Mouse (Mus musculus) limb, embryonic 11.5 days (tissue): ENCODE measurements around the gene Taf4. TPM values are rescaled to one million over a fixed set of nuclear protein-coding genes. Genes with fewer than 3 reads are reported as not detected.

Experiments used
- ATAC-seq: fragments of 200-750 bp; cut with Nextera tagmentation; 2 replicates; pipeline ENCODE4 v1.8.0; 2017; ENCODE audit warnings: low read depth; ENCODE audit not compliant: insufficient number of reproducible peaks, low FRiP score, low TSS enrichment
- DNase-seq: peaks from one replicate; pipeline ENCODE4 v3.0.0-alpha.2; 2015; ENCODE audit warnings: low spot score
- H3K27ac ChIP-seq: fragments of 300-500 bp; sonication (generic); replicated peaks from 2 replicates; pipeline ENCODE4 v1.5.1; 2014; ENCODE audit warnings: low read depth, mild to moderate bottlenecking, low read length
- H3K27me3 ChIP-seq: fragments of 300-500 bp; sonication (generic); 2 replicates; pipeline ENCODE4 v1.6.1; 2014; ENCODE audit warnings: mild to moderate bottlenecking, low read length, mixed read lengths; ENCODE audit not compliant: control insufficient read depth, insufficient read depth
- H3K36me3 ChIP-seq: fragments of 300-500 bp; sonication (generic); 2 replicates; pipeline ENCODE4 v1.6.1; 2014; ENCODE audit warnings: mild to moderate bottlenecking, low read length, moderate library complexity, mixed read lengths; ENCODE audit not compliant: control insufficient read depth, insufficient read depth
- H3K4me1 ChIP-seq: fragments of 300-500 bp; sonication (generic); 2 replicates; pipeline ENCODE4 v1.6.1; 2014; ENCODE audit warnings: low read length, mixed read lengths; ENCODE audit not compliant: control insufficient read depth, insufficient read depth
- H3K4me2 ChIP-seq: fragments of 300-500 bp; sonication (generic); 2 replicates; pipeline ENCODE4 v1.6.1; 2014; ENCODE audit warnings: low read depth, mild to moderate bottlenecking, moderate library complexity; ENCODE audit not compliant: severe bottlenecking
- H3K4me3 ChIP-seq: fragments of 300-500 bp; sonication (generic); 2 replicates; pipeline ENCODE4 v1.5.1; 2014; ENCODE audit warnings: low read depth, low read length
- H3K9ac ChIP-seq: fragments of 300-500 bp; sonication (generic); 2 replicates; pipeline ENCODE4 v1.6.1; 2014; ENCODE audit warnings: mild to moderate bottlenecking, low read length
- H3K9me3 ChIP-seq: fragments of 300-500 bp; sonication (generic); 2 replicates; pipeline ENCODE4 v1.6.1; 2016; ENCODE audit warnings: low read length; ENCODE audit not compliant: control insufficient read depth
- WGBS: fragments of 180-500 bp; shearing (Covaris S2); extraction: QIAGEN DNeasy Blood & Tissue Kit; methylation state at CpG from one replicate; pipeline ENCODE4 v1.1.7; 2014; 5-methylcytosine and 5-hydroxymethylcytosine counted together
- polyA plus RNA-seq: library from polyadenylated mRNA; unstranded; fragments of >200 nt; fragmentation: Nextera tagmentation; extraction: Ambion mirVana; gene quantifications from 2 replicates; pipeline ENCODE4 v1.2.1, GENCODE M21; 2014

Gene Taf4
- polyA plus RNA-seq, 1 experiment from 2014 or later, result 5.8 TPM

GRCm38 (mm10) chr2:179977344-179978025, 1.0 kb upstream of the Taf4 start:
- Histone ChIP-seq H3K27ac (peak overlapping the region; percentile 94), H3K9ac (peak overlapping the region; percentile 94), H3K4me1 (peaks cover 23% of the 10 kb centered on the region), H3K4me3 (peak overlapping the region; percentile 78), H3K27me3 (no peaks in the 10 kb centered on the region), H3K36me3 (0 out of 2 replicates have a peak, but pooled peaks cover 2% of the 10 kb centered on the region), H3K4me2 (peak overlapping the region; percentile 100), H3K9me3 (no peaks in the 10 kb centered on the region)
- DNase-seq (peak; percentile 42), ATAC-seq (no peak)
- WGBS, result 7% methylated on average over 10 of the region's 10 CpGs

DNA sequence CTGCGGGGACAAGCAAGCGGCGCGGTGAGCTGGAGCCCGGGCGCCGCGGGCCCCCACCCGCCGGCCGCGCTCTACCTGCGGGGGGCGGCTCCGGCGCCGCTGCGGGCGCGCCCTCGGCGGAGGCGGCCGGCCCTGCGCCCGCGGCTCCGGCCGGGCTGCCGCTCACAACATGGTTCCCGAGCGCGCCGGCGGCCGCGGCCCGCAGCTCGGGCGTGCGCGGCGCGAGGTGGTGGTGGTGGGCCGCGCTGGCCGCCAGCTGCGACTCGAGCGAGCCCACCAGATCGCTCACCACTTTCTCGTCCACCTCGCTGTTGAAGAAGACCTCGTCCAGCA, 185 bp downstream of the Taf4 start:
- under 1% methylated on average over 44 of the region's 54 CpGs for WGBS
- Histone ChIP-seq H3K4me1 (peaks cover 23% of the 10 kb centered on the region), H3K4me3 (peak overlapping the region; percentile 78), H3K27me3 (no peaks in the 10 kb centered on the region), H3K27ac (peak overlapping the region; percentile 94), H3K9me3 (no peaks in the 10 kb centered on the region), H3K9ac (peak overlapping the region; percentile 81), H3K36me3 (0 out of 2 replicates have a peak, but pooled peaks cover 2% of the 10 kb centered on the region), H3K4me2 (peak overlapping the region; percentile 100)
- ATAC-seq (no peak), DNase-seq (no peak)

DNA sequence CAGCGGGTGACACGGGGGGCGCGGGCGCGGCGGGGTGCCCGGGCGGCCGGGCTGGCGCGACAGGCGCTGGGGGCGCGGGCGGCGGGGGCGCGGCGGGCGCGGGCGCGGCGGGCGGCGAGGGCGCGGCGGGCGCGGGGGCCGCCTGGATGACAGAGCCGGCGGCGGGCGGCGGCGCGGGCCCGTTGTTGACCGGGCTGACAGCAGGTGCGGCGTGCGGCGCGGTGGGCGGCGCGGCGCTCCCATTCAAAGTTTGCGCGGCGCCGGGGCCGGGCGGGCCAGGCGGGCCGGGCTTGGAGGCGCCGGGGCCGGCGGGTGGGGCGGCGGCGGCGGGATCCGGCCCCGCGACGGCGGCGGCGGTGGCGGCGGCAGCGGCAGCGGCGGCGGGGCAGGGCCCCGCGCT, 595 bp downstream of the Taf4 start:
- DNase-seq (no peak), ATAC-seq (no peak)
- Histone ChIP-seq H3K27me3 (no peaks in the 10 kb centered on the region), H3K9me3 (no peaks in the 10 kb centered on the region), H3K4me2 (peak overlapping the region; percentile 100), H3K4me3 (peak overlapping the region; percentile 78; the same call in 1 of the 2 replicates), H3K9ac (peak overlapping the region; percentile 81), H3K36me3 (0 out of 2 replicates have a peak, but pooled peaks cover 2% of the 10 kb centered on the region), H3K27ac (peak overlapping the region; percentile 94), H3K4me1 (peaks cover 23% of the 10 kb centered on the region)
- no CpG with 5 or more reads among the region's 82 CpGs for WGBS

GRCm38 (mm10) chr2:179974651-179975471, 1.6 kb downstream of the Taf4 start:
- H3K36me3 ChIP-seq, result 0 out of 2 replicates have a peak, but pooled peaks cover 2% of the 10 kb centered on the region
- H3K4me1 ChIP-seq, result peaks cover 23% of the 10 kb centered on the region
- DNase-seq (peak; percentile 47), ATAC-seq (no peak)
- H3K4me2 ChIP-seq, result peak overlapping the region; percentile 100
- H3K9ac ChIP-seq, result peak overlapping the region; percentile 61
- H3K9me3 ChIP-seq, result no peaks in the 10 kb centered on the region
- WGBS, result 2% methylated on average over 45 of the region's 45 CpGs
- H3K27ac ChIP-seq, result no peak overlapping the region; the same call in 1 of the 2 replicates
- H3K4me3 ChIP-seq, result peak overlapping the region; percentile 78
- no peaks in the 10 kb centered on the region for H3K27me3 ChIP-seq

GRCm38 (mm10) chr2:179973871-179974628, 2.4 kb downstream of the Taf4 start:
- Histone ChIP-seq H3K36me3 (0 out of 2 replicates have a peak, but pooled peaks cover 2% of the 10 kb centered on the region), H3K4me3 (peak overlapping the region; percentile 78), H3K4me2 (peak overlapping the region; percentile 100), H3K4me1 (peaks cover 24% of the 10 kb centered on the region), H3K9me3 (no peaks in the 10 kb centered on the region), H3K27me3 (no peaks in the 10 kb centered on the region), H3K9ac (peak overlapping the region; percentile 61; the same call in 1 of the 2 replicates), H3K27ac (no peak overlapping the region)
- no peak for ATAC-seq
- no peak for DNase-seq
- 40% methylated on average over 8 of the region's 8 CpGs for WGBS

- Histone ChIP-seq H3K27ac (no peak overlapping the region), H3K4me1 (peaks cover 20% of the 10 kb centered on the region), H3K9ac (no peak overlapping the region), H3K9me3 (no peaks in the 10 kb centered on the region), H3K27me3 (no peaks in the 10 kb centered on the region), H3K4me2 (no peak overlapping the region; the same call in 1 of the 2 replicates), H3K36me3 (0 out of 2 replicates have a peak, but pooled peaks cover 2% of the 10 kb centered on the region), H3K4me3 (no peak overlapping the region)
- no peak for ATAC-seq
- DNase-seq, result no peak
- 58% methylated on average over 2 of the region's 2 CpGs for WGBS
Observed at GRCm38 (mm10) chr2:179972406-179972805, 4.0 kb downstream of the Taf4 start.

- 75% methylated on average over 2 of the region's 2 CpGs for WGBS
- H3K9ac ChIP-seq, result no peak overlapping the region
- peaks cover 21% of the 10 kb centered on the region for H3K4me1 ChIP-seq
- H3K4me2 ChIP-seq, result no peak overlapping the region; the same call in 1 of the 2 replicates
- H3K27me3 ChIP-seq, result no peaks in the 10 kb centered on the region
- no peak for DNase-seq
- 0 out of 2 replicates have a peak, but pooled peaks cover 2% of the 10 kb centered on the region for H3K36me3 ChIP-seq
- H3K27ac ChIP-seq, result no peak overlapping the region
- no peak overlapping the region for H3K4me3 ChIP-seq
- H3K9me3 ChIP-seq, result no peaks in the 10 kb centered on the region
- no peak for ATAC-seq
Observed at GRCm38 (mm10) chr2:179971891-179972290, 4.6 kb downstream of the Taf4 start.

- no peak overlapping the region for H3K4me3 ChIP-seq
- no peak overlapping the region for H3K9ac ChIP-seq
- DNase-seq (no peak), ATAC-seq (no peak)
- no peaks in the 10 kb centered on the region for H3K27me3 ChIP-seq
- no peak overlapping the region for H3K4me2 ChIP-seq
- no peaks in the 10 kb centered on the region for H3K36me3 ChIP-seq
- no peaks in the 10 kb centered on the region for H3K9me3 ChIP-seq
- WGBS, result 88% methylated on average over 3 of the region's 3 CpGs
- H3K27ac ChIP-seq, result no peak overlapping the region
- peaks cover 15% of the 10 kb centered on the region for H3K4me1 ChIP-seq
Observed at GRCm38 (mm10) chr2:179969137-179969536, 7.3 kb downstream of the Taf4 start.
